Mouse (Mus musculus): ENCODE results near the gene Nup133. TPM values are rescaled to one million over a fixed set of nuclear protein-coding genes. Genes with fewer than 3 reads are reported as not detected.
A peak's percentile ranks its signal among the peaks of the same experiment; 100 is the strongest.

The Nup133 gene
- total RNA-seq, 2 experiments from 2014 or later, result 22.2 to 23.8 TPM

- no peak for DNase-seq (ENCODE audit: low spot score in 2 of 2)
Observed at GRCm38 (mm10) chr8:123889797-123890196, 59.3 kb downstream of the Nup133 start.

GRCm38 (mm10) chr8:123887956-123888355 lies 61.1 kb downstream of the Nup133 start:
- no peak for DNase-seq (ENCODE audit: low spot score in 2 of 2)

- no peak for DNase-seq (ENCODE audit: low spot score in 2 of 2)
Observed at GRCm38 (mm10) chr8:123887163-123887562, 61.9 kb downstream of the Nup133 start.

GRCm38 (mm10) chr8:123884721-123885565 lies 64.1 kb downstream of the Nup133 start:
- peak; percentile 62 to 82 for DNase-seq (ENCODE audit: low spot score in 2 of 2)

GRCm38 (mm10) chr8:123883094-123883493 lies 66.0 kb downstream of the Nup133 start:
- no peak for DNase-seq (ENCODE audit: low spot score in 2 of 2)

- DNase-seq (ENCODE audit: low spot score in 2 of 2), result no peak
Observed at GRCm38 (mm10) chr8:123882412-123882811, 66.7 kb downstream of the Nup133 start.

GRCm38 (mm10) chr8:123880821-123881350 lies 68.2 kb downstream of the Nup133 start:
- no peak for DNase-seq (ENCODE audit: low spot score in 2 of 2)

- peak; percentile 43 to 67 for DNase-seq (ENCODE audit: low spot score in 2 of 2)
Observed at GRCm38 (mm10) chr8:123880271-123880670, 68.8 kb downstream of the Nup133 start.

- no peak for DNase-seq (ENCODE audit: low spot score in 2 of 2)
Observed at GRCm38 (mm10) chr8:123877865-123878264, 71.2 kb downstream of the Nup133 start.

- DNase-seq (ENCODE audit: low spot score in 2 of 2), result no peak
Observed at GRCm38 (mm10) chr8:123874324-123874723, 74.7 kb downstream of the Nup133 start.

GRCm38 (mm10) chr8:123873364-123873763 lies 75.7 kb downstream of the Nup133 start:
- DNase-seq (ENCODE audit: low spot score in 2 of 2), result no peak

GRCm38 (mm10) chr8:123872048-123872447 lies 77.0 kb downstream of the Nup133 start:
- DNase-seq (ENCODE audit: low spot score in 2 of 2), result no peak

GRCm38 (mm10) chr8:123866971-123867370 lies 82.1 kb downstream of the Nup133 start:
- no peak for DNase-seq (ENCODE audit: low spot score in 2 of 2)

- DNase-seq (ENCODE audit: low spot score in 2 of 2), result no peak
Observed at GRCm38 (mm10) chr8:123865786-123866185, 83.3 kb downstream of the Nup133 start.

- no peak for DNase-seq (ENCODE audit: low spot score in 2 of 2)
Observed at GRCm38 (mm10) chr8:123860386-123860785, 88.7 kb downstream of the Nup133 start.

- DNase-seq (ENCODE audit: low spot score in 2 of 2), result peak in 1 of 2 experiments; percentile 65
Observed at GRCm38 (mm10) chr8:123859648-123860259, 89.3 kb downstream of the Nup133 start, which contains the start of gene Ccsap. Gene Ccsap, minus strand, starts transcription at chr8:123860209.

GRCm38 (mm10) chr8:123858941-123859647 lies 90.0 kb downstream of the Nup133 start:
- peak; percentile 85 to 93 for DNase-seq (ENCODE audit: low spot score in 2 of 2)

GRCm38 (mm10) chr8:123858574-123858940 lies 90.5 kb downstream of the Nup133 start:
- DNase-seq (ENCODE audit: low spot score in 2 of 2), result no peak

GRCm38 (mm10) chr8:123857361-123857760 lies 91.7 kb downstream of the Nup133 start:
- no peak for DNase-seq (ENCODE audit: low spot score in 2 of 2)

GRCm38 (mm10) chr8:123854733-123855475 lies 94.2 kb downstream of the Nup133 start:
- no peak for DNase-seq (ENCODE audit: low spot score in 2 of 2)

- DNase-seq (ENCODE audit: low spot score in 2 of 2), result no peak
Observed at GRCm38 (mm10) chr8:123854252-123854651, 94.8 kb downstream of the Nup133 start.

All from layer of hippocampus, postnatal 14 days (tissue).